Mouse (Mus musculus) lung, postnatal 0 days (tissue): ENCODE measurements around the gene Lpp.

ENCODE experiments used
- CTCF ChIP-seq: IDR thresholded peaks from 2 replicates; pipeline ENCODE4 v1.5.1; 2016; ENCODE audit warnings: antibody characterized with exemption, mild to moderate bottlenecking
- EP300 ChIP-seq: IDR thresholded peaks from 2 replicates; pipeline ENCODE4 v1.6.1; 2016; ENCODE audit warnings: antibody characterized with exemption, mild to moderate bottlenecking, control low read depth

DNA sequence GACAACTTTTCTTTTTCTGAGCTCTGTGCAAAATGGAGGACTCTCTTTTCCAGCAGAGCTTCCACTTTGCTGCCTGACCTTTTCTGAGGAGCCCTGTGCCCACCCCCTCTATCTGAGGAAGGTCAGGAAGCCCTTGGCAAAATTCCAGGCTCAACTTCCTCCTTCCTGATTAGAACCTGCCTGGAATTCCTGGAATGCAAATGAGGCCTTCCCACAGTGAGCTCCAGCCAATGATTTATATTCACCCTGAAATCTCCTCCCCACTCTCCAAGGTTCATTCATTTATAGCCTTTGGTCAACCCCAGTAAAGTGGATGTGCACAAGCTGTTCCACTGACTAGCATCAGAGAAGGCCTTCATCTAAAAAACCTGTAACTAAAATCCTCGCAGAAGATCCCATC lies 632.9 kb downstream of the Lpp start:
- TF ChIP-seq CTCF (no peak), EP300 (no peak)
